Mouse (Mus musculus): ENCODE data around the gene Zfp961.
"Not testable (repeated sequence)": the region's sequence is repeated elsewhere in the genome, so short reads cannot be mapped to it uniquely, and the experiment has no call there.

The Zfp961 gene

GRCm38 (mm10) chr8:71950482-71951221 lies at the start of gene Zfp961:
TSS of gene Zfp961 (plus strand) at chr8:71951038.
- in situ Hi-C loops (cut with MboI; ENCODE audit: low pct_unique_long_range_greater_than_20kb in 1 of 2, low sequenced_read_pairs in 2 of 2, unreplicated experiment in 1 of 2) = no loop called here

GRCm38 (mm10) chr8:71903084-71903483 lies 47.8 kb upstream of the Zfp961 start:
- in situ Hi-C loops (cut with MboI; ENCODE audit: low pct_unique_long_range_greater_than_20kb in 1 of 2, low sequenced_read_pairs in 2 of 2, unreplicated experiment in 1 of 2) = not testable (repeated sequence)

- in situ Hi-C loops (cut with MboI; ENCODE audit: low pct_unique_long_range_greater_than_20kb in 1 of 2, low sequenced_read_pairs in 2 of 2, unreplicated experiment in 1 of 2) = no loop called here
Observed at GRCm38 (mm10) chr8:71906809-71907208, 44.0 kb upstream of the Zfp961 start.

GRCm38 (mm10) chr8:71907798-71908257 lies 43.0 kb upstream of the Zfp961 start:
- in situ Hi-C loops (cut with MboI; ENCODE audit: low pct_unique_long_range_greater_than_20kb in 1 of 2, low sequenced_read_pairs in 2 of 2, unreplicated experiment in 1 of 2) = no loop called here

- in situ Hi-C loops (cut with MboI; ENCODE audit: low pct_unique_long_range_greater_than_20kb in 1 of 2, low sequenced_read_pairs in 2 of 2, unreplicated experiment in 1 of 2) = no loop called here
Observed at GRCm38 (mm10) chr8:71908309-71909261, 42.3 kb upstream of the Zfp961 start, which contains the start of the genes Zfp882 and Zfp617. TSS of gene Zfp882 (plus strand) at chr8:71908608. TSS of gene Zfp617 (plus strand) at chr8:71908635.

GRCm38 (mm10) chr8:71912286-71912685 lies 38.6 kb upstream of the Zfp961 start:
- in situ Hi-C loops (cut with MboI; ENCODE audit: low pct_unique_long_range_greater_than_20kb in 1 of 2, low sequenced_read_pairs in 2 of 2, unreplicated experiment in 1 of 2) = no loop called here

- in situ Hi-C loops (cut with MboI; ENCODE audit: low pct_unique_long_range_greater_than_20kb in 1 of 2, low sequenced_read_pairs in 2 of 2, unreplicated experiment in 1 of 2) = no loop called here
Observed at GRCm38 (mm10) chr8:71922567-71923401, 28.1 kb upstream of the Zfp961 start.

GRCm38 (mm10) chr8:71925791-71926190 lies 25.0 kb upstream of the Zfp961 start:
- in situ Hi-C loops (cut with MboI; ENCODE audit: low pct_unique_long_range_greater_than_20kb in 1 of 2, low sequenced_read_pairs in 2 of 2, unreplicated experiment in 1 of 2) = no loop called here

GRCm38 (mm10) chr8:71926551-71926950 lies 24.3 kb upstream of the Zfp961 start:
- in situ Hi-C loops (cut with MboI; ENCODE audit: low pct_unique_long_range_greater_than_20kb in 1 of 2, low sequenced_read_pairs in 2 of 2, unreplicated experiment in 1 of 2) = no loop called here

GRCm38 (mm10) chr8:71927779-71928178 lies 23.1 kb upstream of the Zfp961 start:
- in situ Hi-C loops (cut with MboI; ENCODE audit: low pct_unique_long_range_greater_than_20kb in 1 of 2, low sequenced_read_pairs in 2 of 2, unreplicated experiment in 1 of 2) = no loop called here

- in situ Hi-C loops (cut with MboI; ENCODE audit: low pct_unique_long_range_greater_than_20kb in 1 of 2, low sequenced_read_pairs in 2 of 2, unreplicated experiment in 1 of 2) = not testable (repeated sequence)
Observed at GRCm38 (mm10) chr8:71938037-71938436, 12.8 kb upstream of the Zfp961 start.

- in situ Hi-C loops (cut with MboI; ENCODE audit: low pct_unique_long_range_greater_than_20kb in 1 of 2, low sequenced_read_pairs in 2 of 2, unreplicated experiment in 1 of 2) = no loop called here
Observed at GRCm38 (mm10) chr8:71940293-71941208, 10.3 kb upstream of the Zfp961 start.

GRCm38 (mm10) chr8:71941776-71942175 lies 9.1 kb upstream of the Zfp961 start:
- in situ Hi-C loops (cut with MboI; ENCODE audit: low pct_unique_long_range_greater_than_20kb in 1 of 2, low sequenced_read_pairs in 2 of 2, unreplicated experiment in 1 of 2) = no loop called here

GRCm38 (mm10) chr8:71948624-71949023 lies 2.2 kb upstream of the Zfp961 start:
- in situ Hi-C loops (cut with MboI; ENCODE audit: low pct_unique_long_range_greater_than_20kb in 1 of 2, low sequenced_read_pairs in 2 of 2, unreplicated experiment in 1 of 2) = no loop called here

- in situ Hi-C loops (cut with MboI; ENCODE audit: low pct_unique_long_range_greater_than_20kb in 1 of 2, low sequenced_read_pairs in 2 of 2, unreplicated experiment in 1 of 2) = no loop called here
Observed at GRCm38 (mm10) chr8:71951436-71952161, 761 bp downstream of the Zfp961 start.

GRCm38 (mm10) chr8:71952489-71952888 lies 1.7 kb downstream of the Zfp961 start:
- in situ Hi-C loops (cut with MboI; ENCODE audit: low pct_unique_long_range_greater_than_20kb in 1 of 2, low sequenced_read_pairs in 2 of 2, unreplicated experiment in 1 of 2) = no loop called here

Data from mouse embryonic stem cell (cell line).